Mouse (Mus musculus): ENCODE data around the gene Mpp4. TPM values are rescaled to one million over a fixed set of nuclear protein-coding genes. Genes with fewer than 3 reads are reported as not detected.

Gene Mpp4
- polyA plus RNA-seq, 1 experiment: not detected

DNA sequence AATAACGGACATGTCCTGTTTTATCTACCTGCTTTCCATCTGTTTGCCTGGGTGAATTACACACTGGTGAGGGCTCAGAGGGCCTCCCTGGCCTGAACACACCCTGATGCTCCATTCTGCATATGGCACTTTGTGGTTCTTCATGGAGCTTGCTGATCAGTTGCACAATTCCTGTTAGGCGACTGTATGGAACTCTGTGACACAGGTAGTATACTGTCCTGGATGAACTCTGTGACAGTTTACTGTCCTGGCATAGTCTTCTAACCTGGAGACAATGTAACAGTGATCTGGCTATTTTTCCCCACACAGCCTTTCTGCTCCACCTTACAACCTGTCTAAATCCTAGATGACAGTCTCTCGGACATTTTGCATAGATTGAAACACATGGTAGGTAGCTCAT lies 4.1 kb downstream of the Mpp4 start:
- Histone ChIP-seq H3K27ac (ENCODE audit: insufficient read depth, low read depth, low read length) (no peak overlapping the region), H3K4me3 (ENCODE audit: insufficient read depth, low read length) (no peak overlapping the region), H3K4me1 (ENCODE audit: control insufficient read depth, insufficient read depth, low read length) (peaks cover 3% of the 10 kb centered on the region; the same call in 1 of the 2 replicates)
- no peak for TF ChIP-seq CTCF (IDR thresholded peaks at IDR 0.05; ENCODE audit: low read depth, low read length)
- TF ChIP-seq POLR2A (IDR thresholded peaks at IDR 0.05; ENCODE audit: borderline replicate concordance, low read depth, low read length): no peak

DNA sequence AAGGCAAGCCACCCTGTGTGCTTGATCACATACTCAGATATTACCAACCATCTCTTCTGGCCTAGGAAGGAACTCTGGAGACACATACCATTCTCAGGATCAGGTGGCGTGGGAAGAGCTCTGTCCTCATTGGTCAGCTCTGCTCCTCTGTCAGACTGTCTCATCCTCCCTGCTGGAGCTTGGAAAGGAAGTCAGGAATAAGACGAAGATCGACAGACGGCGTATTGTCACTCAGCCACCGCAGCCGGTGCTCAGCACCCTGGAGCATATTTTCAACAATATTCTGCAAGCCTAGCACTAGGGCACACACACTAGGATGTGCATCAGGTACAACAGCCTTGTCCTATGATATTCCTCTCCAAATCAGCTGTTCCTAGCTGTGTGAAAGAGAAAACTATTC lies 4.7 kb downstream of the Mpp4 start:
- Histone ChIP-seq H3K4me3 (ENCODE audit: insufficient read depth, low read length) (no peak overlapping the region), H3K4me1 (ENCODE audit: control insufficient read depth, insufficient read depth, low read length) (peaks cover 3% of the 10 kb centered on the region; the same call in 1 of the 2 replicates), H3K27ac (ENCODE audit: insufficient read depth, low read depth, low read length) (no peak overlapping the region)
- TF ChIP-seq CTCF (IDR thresholded peaks at IDR 0.05; ENCODE audit: low read depth, low read length): no peak
- TF ChIP-seq POLR2A (IDR thresholded peaks at IDR 0.05; ENCODE audit: borderline replicate concordance, low read depth, low read length): no peak

DNA sequence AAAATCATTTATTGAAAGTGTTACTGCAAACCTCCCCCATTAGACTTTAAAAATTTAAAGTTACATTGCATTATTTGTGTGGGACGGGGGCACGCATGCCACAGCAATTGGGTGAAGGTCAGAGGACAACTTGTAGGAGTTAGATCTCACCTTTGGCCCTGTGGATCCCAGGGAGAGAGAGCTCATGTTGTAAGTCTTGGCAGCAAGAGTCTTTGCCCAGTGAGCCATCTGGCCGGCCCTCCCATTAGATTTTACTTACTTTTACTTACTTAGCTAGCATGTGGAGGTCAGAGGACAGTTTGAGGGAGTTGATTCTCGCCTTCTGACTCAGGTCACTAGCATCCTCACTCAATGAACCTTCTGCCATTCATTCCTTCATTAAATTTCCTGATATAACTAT lies 5.3 kb downstream of the Mpp4 start:
- H3K4me3 ChIP-seq (ENCODE audit: insufficient read depth, low read length): no peak overlapping the region
- H3K27ac ChIP-seq (ENCODE audit: insufficient read depth, low read depth, low read length): no peak overlapping the region
- TF ChIP-seq CTCF (IDR thresholded peaks at IDR 0.05; ENCODE audit: low read depth, low read length): no peak
- TF ChIP-seq POLR2A (IDR thresholded peaks at IDR 0.05; ENCODE audit: borderline replicate concordance, low read depth, low read length): no peak
- H3K4me1 ChIP-seq (ENCODE audit: control insufficient read depth, insufficient read depth, low read length): no peaks in the 10 kb centered on the region

DNA sequence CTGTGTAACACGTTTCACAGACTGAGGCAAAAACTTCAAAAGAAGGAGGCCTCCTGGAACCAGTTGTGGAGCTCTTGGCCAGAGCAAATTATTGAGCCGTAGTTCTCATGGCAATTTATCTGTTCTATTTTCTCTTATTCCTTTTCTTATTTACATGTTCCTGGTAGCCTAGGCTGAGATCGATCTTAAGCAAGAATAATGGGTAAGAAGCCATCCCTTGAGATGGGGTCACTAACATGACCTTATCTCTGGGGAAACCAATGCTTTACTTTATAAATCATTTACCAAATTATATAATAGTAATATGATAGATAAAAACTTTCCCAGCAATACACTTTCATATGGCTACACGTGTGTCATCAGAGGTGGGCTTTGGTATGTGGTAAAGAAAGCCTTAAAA lies 10.8 kb downstream of the Mpp4 start:
- TF ChIP-seq POLR2A (IDR thresholded peaks at IDR 0.05; ENCODE audit: borderline replicate concordance, low read depth, low read length) (no peak), CTCF (IDR thresholded peaks at IDR 0.05; ENCODE audit: low read depth, low read length) (no peak)
- Histone ChIP-seq H3K4me1 (ENCODE audit: control insufficient read depth, insufficient read depth, low read length) (no peaks in the 10 kb centered on the region), H3K4me3 (ENCODE audit: insufficient read depth, low read length) (no peak overlapping the region), H3K27ac (ENCODE audit: insufficient read depth, low read depth, low read length) (no peak overlapping the region)

DNA sequence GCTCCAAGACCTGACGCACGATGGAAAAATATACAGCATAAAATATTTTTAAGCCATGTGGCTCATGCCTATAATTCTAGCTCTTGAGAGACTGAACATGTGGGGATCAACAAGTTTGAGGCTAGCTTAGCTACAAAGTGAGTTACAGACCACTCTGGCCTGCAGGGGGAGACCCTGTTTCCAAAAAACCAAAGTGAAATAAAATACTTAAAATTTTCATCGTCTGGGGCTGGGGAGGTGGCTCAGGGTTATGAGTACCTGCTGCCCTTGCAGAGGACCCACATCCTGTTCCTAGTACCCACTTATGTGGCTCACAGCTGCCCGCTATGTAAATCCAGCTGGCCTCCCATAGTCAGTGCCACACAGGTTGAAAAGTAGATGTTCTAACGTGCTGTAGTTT lies 12.6 kb downstream of the Mpp4 start:
- TF ChIP-seq POLR2A (IDR thresholded peaks at IDR 0.05; ENCODE audit: borderline replicate concordance, low read depth, low read length) (no peak), CTCF (IDR thresholded peaks at IDR 0.05; ENCODE audit: low read depth, low read length) (no peak)
- no peaks in the 10 kb centered on the region for H3K4me1 ChIP-seq (ENCODE audit: control insufficient read depth, insufficient read depth, low read length)
- no peak overlapping the region for H3K4me3 ChIP-seq (ENCODE audit: insufficient read depth, low read length)
- H3K27ac ChIP-seq (ENCODE audit: insufficient read depth, low read depth, low read length): no peak overlapping the region

DNA sequence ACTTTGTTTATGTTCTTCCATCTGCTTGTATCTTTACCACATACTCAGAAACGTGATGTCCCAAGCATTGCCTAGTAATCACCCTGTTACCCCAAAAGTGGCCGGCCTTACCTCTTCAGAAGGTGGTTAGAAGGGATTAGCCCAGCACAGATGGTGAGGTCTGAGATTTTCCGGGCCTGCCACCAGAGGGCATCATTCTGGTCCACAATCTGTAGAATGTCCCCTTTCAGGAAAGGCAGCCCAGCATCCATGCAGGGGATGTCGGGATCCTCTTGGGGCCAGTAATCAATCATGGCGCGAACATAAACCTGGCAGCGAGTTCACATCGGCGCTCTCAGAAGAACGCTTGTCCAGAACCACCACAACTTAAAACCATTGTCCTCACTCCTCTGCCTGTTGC lies 18.6 kb downstream of the Mpp4 start:
- Histone ChIP-seq H3K4me3 (ENCODE audit: insufficient read depth, low read length) (no peak overlapping the region), H3K4me1 (ENCODE audit: control insufficient read depth, insufficient read depth, low read length) (no peaks in the 10 kb centered on the region), H3K27ac (ENCODE audit: insufficient read depth, low read depth, low read length) (no peak overlapping the region)
- peak; percentile 49 for TF ChIP-seq CTCF (IDR thresholded peaks at IDR 0.05; ENCODE audit: low read depth, low read length)
- TF ChIP-seq POLR2A (IDR thresholded peaks at IDR 0.05; ENCODE audit: borderline replicate concordance, low read depth, low read length): no peak

DNA sequence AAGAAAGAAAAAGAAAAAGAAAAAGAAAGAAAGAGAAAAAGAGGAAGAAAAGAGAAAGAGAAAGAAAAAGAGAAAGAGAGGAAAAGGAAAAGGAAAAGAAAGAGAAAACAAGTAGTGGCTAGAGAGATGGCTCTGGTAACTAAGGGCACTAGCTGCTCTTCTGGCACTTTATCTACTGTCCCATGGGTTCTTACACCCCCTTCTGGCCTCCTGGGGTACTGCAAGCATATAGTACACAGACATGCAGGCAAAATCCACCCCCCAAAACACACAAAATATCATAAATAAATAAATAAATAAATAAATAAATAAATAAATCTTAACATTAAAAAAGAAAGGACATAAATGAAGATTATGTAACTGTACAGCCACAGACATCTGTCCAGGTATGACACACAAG lies 20.4 kb downstream of the Mpp4 start:
- Histone ChIP-seq H3K4me3 (ENCODE audit: insufficient read depth, low read length) (no peak overlapping the region), H3K4me1 (ENCODE audit: control insufficient read depth, insufficient read depth, low read length) (no peaks in the 10 kb centered on the region), H3K27ac (ENCODE audit: insufficient read depth, low read depth, low read length) (no peak overlapping the region)
- TF ChIP-seq CTCF (IDR thresholded peaks at IDR 0.05; ENCODE audit: low read depth, low read length) (no peak), POLR2A (IDR thresholded peaks at IDR 0.05; ENCODE audit: borderline replicate concordance, low read depth, low read length) (no peak)

DNA sequence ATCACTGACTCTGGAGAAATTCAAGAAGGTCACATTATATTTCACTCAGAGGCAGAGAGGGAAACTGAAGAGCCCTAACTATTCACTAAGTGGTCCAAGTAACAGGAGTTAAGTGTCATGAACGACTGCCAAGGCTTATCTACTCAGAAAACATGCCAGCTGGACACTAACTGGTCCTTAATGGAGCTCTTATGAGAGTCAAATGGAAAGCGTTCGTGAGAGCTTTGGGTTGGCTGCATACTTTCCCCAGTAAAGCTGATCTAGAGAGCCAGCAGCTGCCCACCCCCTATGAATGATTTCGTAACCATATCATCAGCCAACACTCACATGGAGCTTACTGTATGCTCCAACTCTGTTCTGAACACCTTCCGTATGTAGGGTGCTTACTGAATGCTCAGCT lies 28.8 kb downstream of the Mpp4 start:
- no peak overlapping the region for H3K27ac ChIP-seq (ENCODE audit: insufficient read depth, low read depth, low read length)
- H3K4me1 ChIP-seq (ENCODE audit: control insufficient read depth, insufficient read depth, low read length): no peaks in the 10 kb centered on the region
- no peak overlapping the region for H3K4me3 ChIP-seq (ENCODE audit: insufficient read depth, low read length)
- TF ChIP-seq CTCF (IDR thresholded peaks at IDR 0.05; ENCODE audit: low read depth, low read length) (no peak), POLR2A (IDR thresholded peaks at IDR 0.05; ENCODE audit: borderline replicate concordance, low read depth, low read length) (no peak)

DNA sequence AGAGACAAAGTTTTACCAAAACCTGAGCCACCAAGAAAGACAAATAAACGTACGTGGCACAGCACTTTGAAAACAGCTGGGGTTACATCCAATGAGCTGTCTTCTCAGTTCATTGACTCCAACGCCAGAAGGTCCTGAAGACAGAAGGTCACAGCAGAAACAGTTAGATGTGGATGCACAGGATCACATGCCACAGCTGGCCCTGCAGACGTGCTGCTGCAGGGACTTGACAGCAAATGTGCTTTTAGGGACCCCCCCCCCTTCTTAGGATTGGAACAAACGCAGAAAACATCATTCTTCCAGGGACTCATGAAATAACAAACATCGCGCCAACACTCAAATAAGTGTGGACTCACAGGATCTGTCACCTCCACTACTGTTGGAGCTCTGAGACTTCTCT lies 34.3 kb downstream of the Mpp4 start:
- TF ChIP-seq POLR2A (IDR thresholded peaks at IDR 0.05; ENCODE audit: borderline replicate concordance, low read depth, low read length) (no peak), CTCF (IDR thresholded peaks at IDR 0.05; ENCODE audit: low read depth, low read length) (no peak)
- Histone ChIP-seq H3K4me1 (ENCODE audit: control insufficient read depth, insufficient read depth, low read length) (no peaks in the 10 kb centered on the region), H3K4me3 (ENCODE audit: insufficient read depth, low read length) (no peak overlapping the region), H3K27ac (ENCODE audit: insufficient read depth, low read depth, low read length) (no peak overlapping the region)

DNA sequence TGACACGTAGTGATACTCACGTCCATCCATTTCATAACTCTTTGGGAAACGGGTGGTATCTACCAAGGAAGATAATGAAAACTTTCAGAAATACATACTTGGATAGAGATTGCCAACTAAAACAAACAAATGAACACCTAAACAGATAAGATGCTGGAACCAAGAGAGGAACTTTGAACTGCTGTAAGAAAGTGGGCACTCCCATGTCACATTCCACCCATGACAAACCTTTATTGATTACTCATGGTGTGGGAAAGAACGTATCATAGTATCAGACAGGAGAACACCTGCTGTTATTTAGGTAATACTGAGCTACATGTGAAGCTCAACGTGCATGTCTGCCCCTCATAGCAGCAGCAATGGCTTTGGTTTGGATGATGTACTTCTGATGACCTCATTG lies 37.6 kb downstream of the Mpp4 start:
- Histone ChIP-seq H3K27ac (ENCODE audit: insufficient read depth, low read depth, low read length) (no peak overlapping the region), H3K4me1 (ENCODE audit: control insufficient read depth, insufficient read depth, low read length) (no peaks in the 10 kb centered on the region), H3K4me3 (ENCODE audit: insufficient read depth, low read length) (no peak overlapping the region)
- no peak for TF ChIP-seq CTCF (IDR thresholded peaks at IDR 0.05; ENCODE audit: low read depth, low read length)
- TF ChIP-seq POLR2A (IDR thresholded peaks at IDR 0.05; ENCODE audit: borderline replicate concordance, low read depth, low read length): no peak

Data from bone marrow macrophage, adult 2 months (primary cell).